Mouse (Mus musculus): ENCODE data around the gene Hipk1.

GRCm38 (mm10) chr3:103782844-103783609 lies 8.3 kb downstream of the Hipk1 start:
- TF ChIP-seq POLR2A (IDR thresholded peaks at IDR 0.05; ENCODE audit: low read depth, low read length) = no peak
- no peak for TF ChIP-seq CTCF (IDR thresholded peaks at IDR 0.05; ENCODE audit: extremely low read depth, insufficient read length, insufficient replicate concordance, low read depth, low read length)
